Mouse (Mus musculus): ENCODE measurements around the gene Slc36a3. TPM values are rescaled to one million over a fixed set of nuclear protein-coding genes. Genes with fewer than 3 reads are reported as not detected.

The Slc36a3 gene
- total RNA-seq (2022): not detected

- DNase-seq (ENCODE audit: low spot score): no peak
Observed at GRCm38 (mm10) chr11:55151608-55152007, at the start of gene Slc36a3. Gene Slc36a3 (minus strand): TSS chr11:55151708.

GRCm38 (mm10) chr11:55197740-55198510, 46.4 kb upstream of the Slc36a3 start:
- no peak for DNase-seq (ENCODE audit: low spot score)

- no peak for DNase-seq (ENCODE audit: low spot score)
Observed at GRCm38 (mm10) chr11:55197086-55197485, 45.6 kb upstream of the Slc36a3 start.

- DNase-seq (ENCODE audit: low spot score): no peak
Observed at GRCm38 (mm10) chr11:55190216-55190615, 38.7 kb upstream of the Slc36a3 start.

- DNase-seq (ENCODE audit: low spot score): no peak
Observed at GRCm38 (mm10) chr11:55187777-55188176, 36.3 kb upstream of the Slc36a3 start.

GRCm38 (mm10) chr11:55187292-55187691, 35.8 kb upstream of the Slc36a3 start:
- DNase-seq (ENCODE audit: low spot score): peak; percentile 26

GRCm38 (mm10) chr11:55184733-55185291, 33.3 kb upstream of the Slc36a3 start, which contains the start of gene Slc36a2:
Gene Slc36a2 (minus strand): TSS chr11:55185077.
- DNase-seq (ENCODE audit: low spot score): no peak

- no peak for DNase-seq (ENCODE audit: low spot score)
Observed at GRCm38 (mm10) chr11:55184246-55184645, 32.7 kb upstream of the Slc36a3 start.

GRCm38 (mm10) chr11:55183124-55183523, 31.6 kb upstream of the Slc36a3 start:
- DNase-seq (ENCODE audit: low spot score): no peak

GRCm38 (mm10) chr11:55179856-55180255, 28.3 kb upstream of the Slc36a3 start:
- no peak for DNase-seq (ENCODE audit: low spot score)

GRCm38 (mm10) chr11:55178830-55179229, 27.3 kb upstream of the Slc36a3 start:
- no peak for DNase-seq (ENCODE audit: low spot score)

- DNase-seq (ENCODE audit: low spot score): no peak
Observed at GRCm38 (mm10) chr11:55170501-55170900, 19.0 kb upstream of the Slc36a3 start.

- no peak for DNase-seq (ENCODE audit: low spot score)
Observed at GRCm38 (mm10) chr11:55168914-55169313, 17.4 kb upstream of the Slc36a3 start.

- no peak for DNase-seq (ENCODE audit: low spot score)
Observed at GRCm38 (mm10) chr11:55168504-55168903, 17.0 kb upstream of the Slc36a3 start.

- no peak for DNase-seq (ENCODE audit: low spot score)
Observed at GRCm38 (mm10) chr11:55165748-55166147, 14.2 kb upstream of the Slc36a3 start.

GRCm38 (mm10) chr11:55164723-55165122, 13.2 kb upstream of the Slc36a3 start:
- DNase-seq (ENCODE audit: low spot score): no peak

GRCm38 (mm10) chr11:55162670-55163069, 11.2 kb upstream of the Slc36a3 start:
- DNase-seq (ENCODE audit: low spot score): no peak

- peak; percentile 73 for DNase-seq (ENCODE audit: low spot score)
Observed at GRCm38 (mm10) chr11:55158785-55159359, 7.4 kb upstream of the Slc36a3 start.

- DNase-seq (ENCODE audit: low spot score): peak; percentile 29
Observed at GRCm38 (mm10) chr11:55155070-55155421, 3.5 kb upstream of the Slc36a3 start.

GRCm38 (mm10) chr11:55154398-55155069, 3.0 kb upstream of the Slc36a3 start:
- no peak for DNase-seq (ENCODE audit: low spot score)

- no peak for DNase-seq (ENCODE audit: low spot score)
Observed at GRCm38 (mm10) chr11:55148461-55148860, 3.0 kb downstream of the Slc36a3 start.

- no peak for DNase-seq (ENCODE audit: low spot score)
Observed at GRCm38 (mm10) chr11:55147423-55147822, 4.1 kb downstream of the Slc36a3 start.

All from heart, adult 8-10 months (tissue).